Mouse (Mus musculus) urinary bladder, postnatal 4 days (tissue): ENCODE measurements around the gene Nkg7.
A peak's percentile ranks its signal among the peaks of the same experiment; 100 is the strongest.

Source experiments
- DNase-seq, 2 experiments: peaks; one replicate each; pipeline ENCODE4 v3.0.0; 2021 to 2022; ENCODE audit warnings: low spot score in 2 of 2

The Nkg7 gene

DNA sequence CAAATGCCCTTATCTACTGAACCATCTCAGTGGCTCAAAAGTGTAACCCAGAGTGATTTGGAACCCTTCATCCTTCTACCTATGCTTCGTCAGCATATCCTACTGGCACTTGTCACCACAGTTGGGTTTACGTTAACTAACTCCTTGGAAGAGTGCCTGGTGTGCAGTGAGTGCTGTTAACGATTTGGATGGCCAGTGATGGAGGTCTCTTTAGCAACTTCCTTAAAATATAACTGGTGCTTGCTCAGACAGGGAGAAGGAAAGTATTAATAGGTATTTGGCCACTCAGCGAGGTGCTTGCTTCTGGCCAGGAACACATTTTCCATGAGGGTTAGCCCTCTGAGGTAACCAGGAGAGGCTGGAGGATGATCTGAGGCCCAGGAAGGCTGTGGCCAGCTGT lies 10.9 kb downstream of the Nkg7 start:
- no peak for DNase-seq

GRCm38 (mm10) chr7:43448246-43448645 lies 11.4 kb downstream of the Nkg7 start:
- no peak for DNase-seq

GRCm38 (mm10) chr7:43449811-43450210 lies 12.9 kb downstream of the Nkg7 start:
- DNase-seq = no peak

DNA sequence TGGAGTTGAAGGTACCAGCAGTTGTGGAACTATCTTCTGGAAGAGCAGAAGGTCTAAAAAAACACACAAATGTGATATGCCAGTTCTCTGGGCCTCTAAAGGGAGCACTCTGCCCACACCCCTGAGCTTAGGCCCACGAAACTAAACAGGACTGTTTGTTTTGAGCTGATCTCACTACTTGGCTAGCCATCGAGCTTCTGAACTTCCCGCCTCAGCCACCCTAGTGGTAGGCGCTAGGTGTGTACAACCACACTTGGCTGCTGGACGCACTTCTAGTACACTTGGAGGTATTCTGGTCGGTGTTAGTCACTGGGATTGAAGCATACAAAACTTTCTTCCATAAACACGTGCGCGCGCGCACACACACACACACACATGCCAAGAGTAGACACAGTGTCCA lies 14.9 kb downstream of the Nkg7 start:
- DNase-seq = no peak

- no peak for DNase-seq
These were observed 15.7 kb downstream of the Nkg7 start for GRCm38 (mm10) chr7:43452609-43453008.

DNA sequence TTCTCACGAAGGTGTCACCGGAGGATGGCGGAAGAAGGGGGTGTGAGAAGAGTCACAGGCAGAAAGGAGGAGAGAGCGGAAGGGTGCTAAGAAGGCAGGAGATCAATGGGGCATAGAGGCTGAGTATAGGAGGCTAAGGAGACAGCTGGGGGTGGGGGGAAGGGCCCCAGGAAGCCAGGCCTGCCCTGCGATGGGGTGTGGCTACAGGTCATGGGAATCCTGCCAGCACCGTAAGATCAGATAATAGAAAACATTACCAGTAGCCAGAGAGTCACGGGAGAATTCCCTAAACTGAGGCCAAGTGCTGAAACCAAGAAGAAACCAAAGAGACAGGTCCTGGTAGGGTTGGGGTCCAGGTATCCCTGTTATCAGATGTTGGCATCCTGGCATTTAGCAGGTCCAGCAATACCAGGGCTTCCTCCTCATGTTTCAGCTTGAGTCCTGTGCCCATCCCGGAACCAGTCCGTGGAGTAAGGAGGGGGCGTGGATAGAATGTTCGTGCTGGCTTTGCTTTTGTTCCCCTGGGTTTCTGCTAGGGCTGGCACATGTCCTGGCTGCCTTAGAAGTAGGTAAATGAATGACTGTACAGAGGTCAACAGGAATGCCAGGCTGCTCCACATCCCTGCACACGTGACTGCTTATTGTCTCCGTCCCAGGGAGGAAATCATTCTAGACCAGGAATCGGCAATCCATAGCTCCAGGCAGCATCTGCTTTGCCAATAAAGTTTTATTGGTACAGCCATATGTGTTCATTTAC lies 16.9 kb downstream of the Nkg7 start:
- no peak for DNase-seq

DNA sequence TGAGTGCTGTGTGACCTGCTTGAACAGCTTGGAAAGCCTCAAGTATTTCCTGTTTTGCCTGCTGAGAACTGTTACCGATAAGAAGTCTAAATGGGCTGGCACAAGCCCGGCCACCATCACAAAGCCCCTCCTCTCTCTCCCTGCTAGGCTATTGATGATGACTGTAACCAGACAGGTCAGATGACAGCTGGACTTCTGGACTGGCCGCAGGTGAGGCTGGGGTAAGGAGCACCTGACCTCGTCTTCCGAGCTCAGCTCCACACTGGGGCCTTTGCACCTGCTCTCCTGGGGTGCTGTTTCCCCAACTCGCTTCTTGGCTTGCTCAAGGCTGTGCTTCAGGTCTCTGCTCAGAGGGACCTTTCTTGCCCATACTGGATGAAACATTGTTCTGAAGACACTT lies 17.5 kb downstream of the Nkg7 start:
- no peak for DNase-seq

GRCm38 (mm10) chr7:43462851-43463250 lies 26.0 kb downstream of the Nkg7 start, which contains the start of gene Vsig10l:
Gene Vsig10l, plus strand, starts transcription at chr7:43463151.
- no peak for DNase-seq

GRCm38 (mm10) chr7:43463976-43464375 lies 27.1 kb downstream of the Nkg7 start:
- DNase-seq = no peak

GRCm38 (mm10) chr7:43464864-43465343 lies 28.0 kb downstream of the Nkg7 start:
- DNase-seq = no peak

GRCm38 (mm10) chr7:43465344-43466098 lies 28.6 kb downstream of the Nkg7 start:
- peak; percentile 87 to 91 for DNase-seq

DNA sequence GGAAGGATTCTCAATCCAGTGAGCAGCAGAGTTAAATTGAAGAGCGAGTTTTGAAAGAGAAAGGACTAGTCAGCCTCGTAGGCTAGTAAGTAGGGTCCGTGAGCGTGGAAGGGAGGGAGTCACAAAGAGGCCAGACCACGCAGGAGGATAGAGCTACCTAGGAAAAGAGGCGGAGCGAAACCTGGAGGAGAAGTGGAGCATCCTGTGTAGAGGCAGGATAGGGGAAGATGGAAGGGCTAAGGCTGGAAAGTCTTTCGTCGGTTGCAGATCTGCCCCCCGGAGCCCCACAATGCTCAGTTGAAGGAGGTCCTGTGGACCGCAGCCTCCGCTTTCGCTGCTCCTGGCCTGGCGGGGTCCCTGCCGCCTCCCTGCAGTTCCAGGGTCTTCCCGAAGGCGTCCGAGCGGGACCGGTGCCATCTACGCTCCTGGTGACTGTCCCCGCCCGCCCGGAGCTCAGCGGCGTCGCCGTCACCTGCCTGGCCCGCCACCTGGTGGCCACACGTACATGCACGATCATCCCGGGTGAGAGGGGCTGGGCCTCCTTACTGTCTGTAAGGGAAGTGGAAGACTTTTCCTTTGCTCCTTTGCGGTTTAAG lies 29.3 kb downstream of the Nkg7 start:
- peak; percentile 81 to 90 for DNase-seq

- DNase-seq = no peak
These were observed 33.5 kb downstream of the Nkg7 start for GRCm38 (mm10) chr7:43470373-43470772.

GRCm38 (mm10) chr7:43475706-43476105 lies 38.8 kb downstream of the Nkg7 start:
- no peak for DNase-seq

- DNase-seq = no peak
These were observed 39.5 kb downstream of the Nkg7 start for GRCm38 (mm10) chr7:43476376-43476775.

- DNase-seq = no peak
These were observed 44.3 kb downstream of the Nkg7 start for GRCm38 (mm10) chr7:43481191-43481590.

DNA sequence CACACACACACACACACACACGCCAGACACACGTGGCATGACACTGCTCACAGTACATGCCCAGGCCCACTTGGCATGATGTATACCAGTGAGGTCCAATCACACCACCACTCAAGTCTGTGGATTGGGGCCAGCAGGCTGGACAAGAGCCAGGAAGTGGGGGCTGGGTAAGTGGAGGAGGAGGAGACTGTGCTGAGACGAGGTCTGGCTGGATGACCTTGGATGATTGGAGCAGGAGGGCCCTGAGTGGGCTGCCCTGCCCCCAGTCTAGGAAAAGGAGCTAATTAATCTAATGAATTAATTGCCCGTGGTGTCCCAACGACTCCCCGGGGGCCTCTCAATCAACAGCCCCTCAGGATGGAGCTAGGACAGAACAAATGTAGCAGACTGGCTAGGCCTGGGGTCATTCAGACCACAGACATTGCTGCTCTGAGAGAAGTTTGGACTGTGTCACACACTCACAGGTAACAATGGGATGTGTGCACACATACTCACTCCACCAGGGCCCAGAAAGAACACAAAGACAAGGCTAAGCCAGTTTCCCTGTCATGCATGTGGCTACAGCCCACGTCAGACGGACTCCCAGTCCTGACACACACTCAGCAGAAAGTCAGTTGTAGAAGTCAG lies 45.3 kb downstream of the Nkg7 start:
- no peak for DNase-seq

DNA sequence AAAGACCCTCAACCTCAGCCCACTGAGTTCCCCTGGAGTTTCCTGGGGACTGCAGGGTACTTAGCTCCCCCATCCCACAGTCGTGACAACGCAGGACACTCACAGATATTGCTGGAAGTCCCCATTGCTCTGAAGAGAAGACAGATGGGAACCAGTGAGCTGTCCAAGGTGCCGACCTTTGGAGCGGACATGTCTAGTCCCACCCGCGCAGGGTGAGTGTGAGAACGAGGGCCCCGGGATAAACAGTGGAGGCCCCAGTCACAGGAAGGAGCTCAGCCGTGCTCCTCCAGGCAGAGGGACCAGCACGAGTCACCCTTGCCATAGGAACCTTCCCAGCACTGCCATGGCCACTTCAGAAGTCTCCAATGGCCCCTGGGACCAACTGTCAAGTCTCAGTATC lies 46.4 kb downstream of the Nkg7 start:
- no peak for DNase-seq
